Mouse (Mus musculus) MEL (cell line): ENCODE measurements around the gene A630095N17Rik. TPM values are rescaled to one million over a fixed set of nuclear protein-coding genes. Genes with fewer than 3 reads are reported as not detected.

ENCODE experiments used
- DNase-seq: peaks from one replicate; pipeline ENCODE4 v3.0.0; 2011; ENCODE audit warnings: low read depth, low spot score
- H3K27ac ChIP-seq: 2 replicates; pipeline ENCODE4 v1.5.1; 2012; ENCODE audit warnings: low read depth, mild to moderate bottlenecking, control low read depth, low read length, moderate library complexity; ENCODE audit not compliant: control insufficient read depth
- H3K27me3 ChIP-seq, 2 experiments: fragments of 150-350 bp in 1 of 2; sonication (generic) in 1 of 2; 2 replicates each; pipeline ENCODE4 v1.6.1; 2012; ENCODE audit warnings: low read length in 2 of 2, mild to moderate bottlenecking in 2 of 2, improper control_type of control experiment in 1 of 2, moderate library complexity in 1 of 2; ENCODE audit not compliant: insufficient read depth in 2 of 2, control insufficient read depth in 1 of 2
- H3K36me3 ChIP-seq, 2 experiments: 2 replicates each; pipeline ENCODE4 v1.6.1; 2012 to 2014; ENCODE audit warnings: low read length in 2 of 2, improper control_type of control experiment in 1 of 2, inconsistent platforms in 1 of 2, mild to moderate bottlenecking in 1 of 2; ENCODE audit not compliant: insufficient read depth in 2 of 2, control insufficient read depth in 1 of 2
- H3K4me1 ChIP-seq, 2 experiments: fragments of 150-350 bp in 1 of 2; sonication (generic) in 1 of 2; 2 replicates each; pipeline ENCODE4 v1.6.1; 2012; ENCODE audit warnings: low read length in 2 of 2, improper control_type of control experiment in 1 of 2, mild to moderate bottlenecking in 1 of 2; ENCODE audit not compliant: insufficient read depth in 2 of 2, control insufficient read depth in 1 of 2
- H3K4me3 ChIP-seq, 2 experiments: fragments of 150-350 bp in 1 of 2; sonication (generic) in 1 of 2; 2 replicates each; pipeline ENCODE4 v1.5.1; 2012; ENCODE audit warnings: low read depth in 2 of 2, low read length in 2 of 2, mild to moderate bottlenecking in 2 of 2, moderate library complexity in 2 of 2, control low read depth in 1 of 2, improper control_type of control experiment in 1 of 2; ENCODE audit not compliant: control insufficient read depth in 1 of 2, insufficient read depth in 1 of 2
- H3K79me2 ChIP-seq: 2 replicates; pipeline ENCODE4 v1.6.1; 2012; ENCODE audit warnings: mild to moderate bottlenecking, low read length, moderate library complexity; ENCODE audit not compliant: control insufficient read depth, poor library complexity, insufficient read depth
- H3K9ac ChIP-seq: 2 replicates; pipeline ENCODE4 v1.6.1; 2012; ENCODE audit warnings: low read depth, mild to moderate bottlenecking, control low read depth, low read length, moderate library complexity; ENCODE audit not compliant: control insufficient read depth, poor library complexity, severe bottlenecking
- H3K9me3 ChIP-seq: fragments of 150-350 bp; sonication (generic); replicated peaks from 2 replicates; pipeline ENCODE4 v1.6.1; 2012; ENCODE audit warnings: mild to moderate bottlenecking, low read length, improper control_type of control experiment, moderate library complexity; ENCODE audit not compliant: insufficient read depth
- BHLHE40 ChIP-seq: IDR thresholded peaks from 2 replicates; pipeline ENCODE4 v1.6.1; 2012; ENCODE audit warnings: low read depth, mild to moderate bottlenecking, inconsistent platforms, low read length, improper control_type of control experiment, borderline replicate concordance
- CHD1 ChIP-seq: IDR thresholded peaks from 2 replicates; pipeline ENCODE4 v1.6.1; 2012; ENCODE audit warnings: low read depth, mild to moderate bottlenecking, inconsistent platforms, low read length, improper control_type of control experiment
- CHD2 ChIP-seq: IDR thresholded peaks from 2 replicates; pipeline ENCODE4 v1.6.1; 2011; ENCODE audit warnings: low read length, improper control_type of control experiment
- CTCF ChIP-seq, 3 experiments: IDR thresholded peaks in 2 of 3; conservative IDR thresholded peaks in 1 of 3; 2 replicates each; pipeline ENCODE4 v1.5.1; 2011 to 2012; ENCODE audit warnings: low read length in 3 of 3, low read depth in 2 of 3, mild to moderate bottlenecking in 2 of 3, improper control_type of control experiment in 1 of 3, inconsistent platforms in 1 of 3, mixed read lengths in 1 of 3, moderate library complexity in 1 of 3; ENCODE audit not compliant: control insufficient read depth in 1 of 3, insufficient read depth in 1 of 3, poor library complexity in 1 of 3, severe bottlenecking in 1 of 3
- E2F4 ChIP-seq: IDR thresholded peaks from 2 replicates; pipeline ENCODE4 v1.6.1; 2011; ENCODE audit warnings: low read depth, low read length, improper control_type of control experiment, borderline replicate concordance
- EP300 ChIP-seq, 2 experiments: IDR thresholded peaks; 2 replicates each; pipeline ENCODE4 v1.6.1; 2011; ENCODE audit warnings: improper control_type of control experiment in 2 of 2, low read length in 2 of 2, low read depth in 1 of 2, mild to moderate bottlenecking in 1 of 2
- GABPA ChIP-seq: IDR thresholded peaks from 2 replicates; pipeline ENCODE4 v1.6.1; 2012; ENCODE audit warnings: low read depth, mild to moderate bottlenecking, inconsistent platforms, low read length, improper control_type of control experiment, moderate library complexity
- GATA1 ChIP-seq: IDR thresholded peaks from 2 replicates; pipeline ENCODE4 v1.6.1; 2011; ENCODE audit warnings: low read depth, low read length, improper control_type of control experiment
- HCFC1 ChIP-seq: IDR thresholded peaks from 2 replicates; pipeline ENCODE4 v1.6.1; 2012; ENCODE audit warnings: low read depth, mild to moderate bottlenecking, inconsistent platforms, low read length, improper control_type of control experiment, moderate library complexity
- JUND ChIP-seq: IDR thresholded peaks from 2 replicates; pipeline ENCODE4 v1.6.1; 2011; ENCODE audit warnings: low read depth, mild to moderate bottlenecking, improper control_type of control experiment, low read length
- MAFK ChIP-seq: IDR thresholded peaks from 2 replicates; pipeline ENCODE4 v1.6.1; 2011; ENCODE audit warnings: low read depth, mild to moderate bottlenecking, low read length, improper control_type of control experiment, borderline replicate concordance
- MAX ChIP-seq: IDR thresholded peaks from 2 replicates; pipeline ENCODE4 v1.6.1; 2011; ENCODE audit warnings: low read length, improper control_type of control experiment
- MAZ ChIP-seq: IDR thresholded peaks from 2 replicates; pipeline ENCODE4 v1.6.1; 2012; ENCODE audit warnings: low read depth, mild to moderate bottlenecking, inconsistent platforms, low read length, improper control_type of control experiment
- MXI1 ChIP-seq: IDR thresholded peaks from 2 replicates; pipeline ENCODE4 v1.6.1; 2011; ENCODE audit warnings: mild to moderate bottlenecking, low read depth, low read length, improper control_type of control experiment
- MYC ChIP-seq: IDR thresholded peaks from 2 replicates; pipeline ENCODE4 v1.6.1; 2011; ENCODE audit warnings: low read depth, mild to moderate bottlenecking, low read length, improper control_type of control experiment, moderate library complexity
- NELFE ChIP-seq: IDR thresholded peaks from 2 replicates; pipeline ENCODE4 v1.6.1; 2011; ENCODE audit warnings: low read depth, low read length, improper control_type of control experiment
- NRF1 ChIP-seq: IDR thresholded peaks from 2 replicates; pipeline ENCODE4 v1.6.1; 2014; ENCODE audit warnings: low read depth, mild to moderate bottlenecking, inconsistent platforms, low read length, improper control_type of control experiment, moderate library complexity; ENCODE audit not compliant: poor library complexity, insufficient read depth, severe bottlenecking
- POLR2A ChIP-seq, 2 experiments: IDR thresholded peaks; 2 replicates each; pipeline ENCODE4 v1.6.1; 2011 to 2012; ENCODE audit warnings: low read length in 2 of 2, mild to moderate bottlenecking in 2 of 2, control low read depth in 1 of 2, improper control_type of control experiment in 1 of 2, low read depth in 1 of 2, moderate library complexity in 1 of 2; ENCODE audit not compliant: control insufficient read depth in 1 of 2, insufficient read depth in 1 of 2, poor library complexity in 1 of 2
- POLR2AphosphoS5 ChIP-seq: IDR thresholded peaks from 2 replicates; pipeline ENCODE4 v1.6.1; 2012; ENCODE audit warnings: low read depth, borderline replicate concordance, mild to moderate bottlenecking, inconsistent platforms, low read length, moderate library complexity, mixed read lengths
- RAD21 ChIP-seq: IDR thresholded peaks from 2 replicates; pipeline ENCODE4 v1.6.1; 2011; ENCODE audit warnings: mild to moderate bottlenecking, low read depth, low read length, improper control_type of control experiment
- RCOR1 ChIP-seq: IDR thresholded peaks from 2 replicates; pipeline ENCODE4 v1.6.1; 2012; ENCODE audit warnings: low read depth, mild to moderate bottlenecking, inconsistent platforms, low read length, improper control_type of control experiment
- SIN3A ChIP-seq: IDR thresholded peaks from 2 replicates; pipeline ENCODE4 v1.6.1; 2012; ENCODE audit warnings: low read length, improper control_type of control experiment, inconsistent platforms
- SMC3 ChIP-seq: IDR thresholded peaks from 2 replicates; pipeline ENCODE4 v1.6.1; 2011; ENCODE audit warnings: low read depth, low read length, improper control_type of control experiment
- TBP ChIP-seq: IDR thresholded peaks from 2 replicates; pipeline ENCODE4 v1.8.0; 2011; ENCODE audit warnings: low read depth, low read length, improper control_type of control experiment
- UBTF ChIP-seq: IDR thresholded peaks from 2 replicates; pipeline ENCODE4 v1.6.1; 2012; ENCODE audit warnings: low read depth, mild to moderate bottlenecking, inconsistent platforms, low read length, improper control_type of control experiment, moderate library complexity, borderline replicate concordance; ENCODE audit not compliant: insufficient read depth
- USF1 ChIP-seq: IDR thresholded peaks from 2 replicates; pipeline ENCODE4 v1.6.1; 2014; ENCODE audit warnings: low read depth, mild to moderate bottlenecking, inconsistent platforms, low read length, improper control_type of control experiment, moderate library complexity
- USF2 ChIP-seq, 2 experiments: IDR thresholded peaks; 2 replicates each; pipeline ENCODE4 v1.6.1; 2011 to 2012; ENCODE audit warnings: improper control_type of control experiment in 2 of 2, low read length in 2 of 2, borderline replicate concordance in 1 of 2, inconsistent platforms in 1 of 2, low read depth in 1 of 2, mild to moderate bottlenecking in 1 of 2; ENCODE audit not compliant: insufficient read depth in 1 of 2
- ZC3H11A ChIP-seq: IDR thresholded peaks from 2 replicates; pipeline ENCODE4 v1.6.1; 2012; ENCODE audit warnings: low read depth, mild to moderate bottlenecking, inconsistent platforms, low read length, improper control_type of control experiment
- ZKSCAN1 ChIP-seq: IDR thresholded peaks from 2 replicates; pipeline ENCODE4 v1.6.1; 2012; ENCODE audit warnings: low read depth, mild to moderate bottlenecking, inconsistent platforms, low read length, improper control_type of control experiment, moderate library complexity
- ZNF384 ChIP-seq: IDR thresholded peaks from 2 replicates; pipeline ENCODE4 v1.6.1; 2012; ENCODE audit warnings: low read depth, mild to moderate bottlenecking, inconsistent platforms, low read length, improper control_type of control experiment
- polyA plus RNA-seq, 2 experiments: library from polyadenylated mRNA; stranded (reverse) in 1 of 2; unstranded in 1 of 2; fragments of >175 nt in 1 of 2; fragments of >200 nt in 1 of 2; gene quantifications; 2 replicates each; pipeline versions ENCODE4 v1.2.1 to v1.2.4; 2012; ENCODE audit warnings: low replicate concordance in 2 of 2, low read depth in 1 of 2; ENCODE audit not compliant: insufficient read length in 2 of 2, insufficient read depth in 1 of 2, missing spikeins in 1 of 2
- total RNA-seq: library from RNA; depleted of rRNA; stranded (reverse); fragments of 300-350 nt; gene quantifications from 2 replicates; pipeline ENCODE4 v1.2.3, GENCODE M21; 2012

A630095N17Rik gene
- total and polyA plus RNA-seq, 3 experiments = 0.58 to 0.82 TPM; not detected in 1

DNA sequence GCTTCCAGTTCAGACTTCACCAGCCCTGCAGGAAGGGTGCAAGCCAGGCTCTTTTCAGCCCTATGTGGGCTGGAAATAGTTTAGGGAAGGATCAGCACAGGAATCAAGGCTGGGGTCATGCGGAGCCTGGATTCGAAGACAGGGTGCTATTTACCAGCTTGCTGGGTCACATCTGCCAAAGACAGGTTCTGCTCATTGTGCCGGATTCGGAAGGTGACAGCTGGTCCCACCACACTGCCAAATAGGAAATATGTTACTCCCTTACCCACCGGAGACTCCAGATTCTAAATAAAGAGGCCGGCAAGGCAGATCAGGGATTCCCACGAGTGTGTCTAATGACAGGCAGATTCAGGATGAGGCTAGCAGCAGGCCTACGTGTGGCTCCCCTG lies 22.7 kb upstream of the A630095N17Rik start:
- Histone ChIP-seq H3K4me1 (no peaks in the 10 kb centered on the region; a peak in 1 of 4 replicates), H3K79me2 (no peaks in the 10 kb centered on the region), H3K4me3 (no peak overlapping the region), H3K9me3 (no peaks in the 10 kb centered on the region), H3K36me3 (no peaks in the 10 kb centered on the region), H3K27me3 (no peaks in the 10 kb centered on the region), H3K27ac (no peak overlapping the region), H3K9ac (no peak overlapping the region)
- TF ChIP-seq MAZ = no peak
- TF ChIP-seq CHD2 = no peak
- no peak for TF ChIP-seq E2F4
- no peak for TF ChIP-seq TBP
- no peak for TF ChIP-seq NELFE
- no peak for TF ChIP-seq JUND
- TF ChIP-seq POLR2A (IDR thresholded peaks at IDR 0.05; ENCODE audit: control insufficient read depth in 1 of 2, insufficient read depth in 1 of 2, low read depth in 1 of 2, low read length in 2 of 2, poor library complexity in 1 of 2) = no peak
- no peak for TF ChIP-seq BHLHE40
- TF ChIP-seq NRF1 = no peak
- no peak for TF ChIP-seq RCOR1
- TF ChIP-seq RAD21 = no peak
- TF ChIP-seq CHD1 = no peak
- TF ChIP-seq MAX = no peak
- TF ChIP-seq ZKSCAN1 = no peak
- no peak for TF ChIP-seq ZC3H11A
- TF ChIP-seq HCFC1 = no peak
- no peak for TF ChIP-seq POLR2AphosphoS5
- DNase-seq = no peak

DNA sequence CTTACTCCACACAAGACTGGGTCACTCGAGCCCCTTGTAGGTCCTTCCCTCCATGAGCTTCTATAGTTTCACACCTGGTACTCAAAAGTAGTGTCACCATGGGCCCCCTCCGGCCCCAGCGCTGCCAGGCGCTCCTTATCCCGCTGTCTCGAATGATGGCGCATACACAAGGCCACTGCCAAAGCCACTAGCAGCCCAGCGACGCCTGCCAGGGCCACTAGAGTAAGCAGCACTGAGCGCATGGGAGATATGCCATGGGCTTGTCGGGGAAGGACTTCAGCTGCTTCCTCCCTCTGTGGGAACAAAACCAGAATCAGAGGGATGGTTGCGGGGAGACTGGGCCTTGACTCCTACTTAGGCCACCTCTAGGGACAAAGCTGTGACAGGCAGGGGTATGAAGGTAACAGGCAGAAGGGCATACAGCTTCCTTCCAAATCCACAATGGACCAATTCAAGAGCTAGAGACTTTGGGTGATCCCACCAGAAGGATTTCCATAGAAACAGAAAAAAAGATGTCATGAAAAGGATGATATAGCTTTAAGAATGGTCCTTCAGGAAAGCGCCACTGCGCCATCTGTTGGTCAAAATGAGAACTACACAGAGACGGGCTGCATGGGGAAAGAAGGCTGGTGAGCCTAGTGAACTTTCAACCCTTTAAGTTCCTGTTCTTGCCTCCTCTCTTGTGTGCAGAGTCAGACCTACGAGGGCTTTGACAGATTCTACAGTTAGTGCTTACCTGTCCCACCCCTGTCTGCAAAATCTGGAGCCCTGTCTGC lies 22.1 kb upstream of the A630095N17Rik start:
- Histone ChIP-seq H3K36me3 (no peaks in the 10 kb centered on the region), H3K9me3 (no peaks in the 10 kb centered on the region), H3K27ac (no peak overlapping the region), H3K79me2 (no peaks in the 10 kb centered on the region), H3K9ac (no peak overlapping the region), H3K4me1 (no peaks in the 10 kb centered on the region; a peak in 1 of 4 replicates), H3K27me3 (no peaks in the 10 kb centered on the region), H3K4me3 (no peak overlapping the region)
- DNase-seq = peak; percentile 89
- TF ChIP-seq CHD2 (no peak), ZNF384 (peak; percentile 81), TBP (no peak), SIN3A (peak; percentile 73), MYC (no peak), MAZ (no peak), UBTF (no peak), USF1 (no peak), MXI1 (no peak), EP300 (IDR thresholded peaks at IDR 0.05; ENCODE audit: low read depth in 1 of 2, low read length in 2 of 2) (no peak), SMC3 (peak; percentile 96), CTCF (IDR thresholded peaks at IDR 0.05 in 2 of 3, conservative IDR thresholded peaks at IDR 0.05 in 1 of 3; ENCODE audit: control insufficient read depth in 1 of 3, insufficient read depth in 1 of 3, low read depth in 2 of 3, low read length in 3 of 3, poor library complexity in 1 of 3, severe bottlenecking in 1 of 3) (peak; percentile 72 to 97 (median 96)), GATA1 (no peak), GABPA (no peak), NRF1 (no peak), POLR2A (IDR thresholded peaks at IDR 0.05; ENCODE audit: control insufficient read depth in 1 of 2, insufficient read depth in 1 of 2, low read depth in 1 of 2, low read length in 2 of 2, poor library complexity in 1 of 2) (no peak), JUND (no peak), USF2 (IDR thresholded peaks at IDR 0.05; ENCODE audit: borderline replicate concordance in 1 of 2, insufficient read depth in 1 of 2, low read depth in 1 of 2, low read length in 2 of 2) (no peak), RAD21 (peak; percentile 91), RCOR1 (no peak), ZKSCAN1 (no peak), MAFK (no peak)
